Mouse (Mus musculus) heart, embryonic 16.5 days (tissue): ENCODE data around the gene Invs. TPM values are rescaled to one million over a fixed set of nuclear protein-coding genes. Genes with fewer than 3 reads are reported as not detected.

ENCODE experiments used
- ATAC-seq: fragments of 200-750 bp; cut with Nextera tagmentation; replicated peaks from 2 replicates; pipeline ENCODE4 v1.8.0; 2017; ENCODE audit warnings: moderate number of reproducible peaks; ENCODE audit not compliant: insufficient read depth, low FRiP score; ENCODE audit errors: extremely low read depth
- H3K27ac ChIP-seq: fragments of 300-500 bp; sonication (generic); 2 replicates; pipeline ENCODE4 v1.5.1; 2014; ENCODE audit warnings: mild to moderate bottlenecking, low read length, control low read depth, moderate library complexity
- H3K27me3 ChIP-seq: fragments of 300-500 bp; sonication (generic); 2 replicates; pipeline ENCODE4 v1.6.1; 2014; ENCODE audit warnings: low read length, mixed read lengths; ENCODE audit not compliant: control insufficient read depth, insufficient read depth
- H3K36me3 ChIP-seq: fragments of 300-500 bp; sonication (generic); 2 replicates; pipeline ENCODE4 v1.6.1; 2014; ENCODE audit not compliant: control insufficient read depth, insufficient read depth
- H3K4me1 ChIP-seq: fragments of 300-500 bp; sonication (generic); 2 replicates; pipeline ENCODE4 v1.6.1; 2014; ENCODE audit warnings: low read length, mixed read lengths; ENCODE audit not compliant: control insufficient read depth, insufficient read depth
- H3K4me2 ChIP-seq: fragments of 300-500 bp; sonication (generic); 2 replicates; pipeline ENCODE4 v1.6.1; 2014; ENCODE audit warnings: low read depth, mild to moderate bottlenecking, control low read depth, low read length
- H3K4me3 ChIP-seq: fragments of 300-500 bp; sonication (generic); 2 replicates; pipeline ENCODE4 v1.5.1; 2014; ENCODE audit warnings: mild to moderate bottlenecking, control low read depth, low read length
- H3K9ac ChIP-seq: fragments of 300-500 bp; sonication (generic); 2 replicates; pipeline ENCODE4 v1.6.1; 2014; ENCODE audit warnings: low read length, control low read depth
- H3K9me3 ChIP-seq: fragments of 300-500 bp; sonication (generic); replicated peaks from 2 replicates; pipeline ENCODE4 v1.6.1; 2016; ENCODE audit warnings: low read length; ENCODE audit not compliant: control insufficient read depth
- WGBS: fragments of 180-500 bp; shearing (Covaris S2); extraction: QIAGEN DNeasy Blood & Tissue Kit; methylation state at CpG from one replicate; pipeline ENCODE4 v1.1.7; 2014; 5-methylcytosine and 5-hydroxymethylcytosine counted together
- polyA plus RNA-seq: library from polyadenylated mRNA; unstranded; fragments of >200 nt; fragmentation: Nextera tagmentation; extraction: Ambion mirVana; gene quantifications from 2 replicates; pipeline ENCODE4 v1.2.1, GENCODE M21; 2015

Invs gene
- polyA plus RNA-seq, 1 experiment from 2014 or later: 5.0 TPM

GRCm38 (mm10) chr4:48314814-48315213 lies 35.3 kb downstream of the Invs start:
- Histone ChIP-seq H3K9ac (no peak overlapping the region), H3K4me2 (no peak overlapping the region), H3K4me1 (no peaks in the 10 kb centered on the region), H3K27ac (no peak overlapping the region), H3K9me3 (no peaks in the 10 kb centered on the region), H3K4me3 (no peak overlapping the region), H3K27me3 (no peaks in the 10 kb centered on the region), H3K36me3 (0 out of 2 replicates have a peak, but pooled peaks cover 4% of the 10 kb centered on the region)
- 84% methylated on average over 3 of the region's 3 CpGs for WGBS
- no peak for ATAC-seq

GRCm38 (mm10) chr4:48316036-48316435 lies 36.5 kb downstream of the Invs start:
- Histone ChIP-seq H3K4me2 (no peak overlapping the region), H3K9ac (no peak overlapping the region), H3K27me3 (no peaks in the 10 kb centered on the region), H3K36me3 (no peaks in the 10 kb centered on the region), H3K27ac (no peak overlapping the region), H3K4me1 (no peaks in the 10 kb centered on the region), H3K9me3 (no peaks in the 10 kb centered on the region), H3K4me3 (no peak overlapping the region)
- no peak for ATAC-seq
- WGBS: 84% methylated on average over 3 of the region's 3 CpGs

GRCm38 (mm10) chr4:48321276-48321675 lies 41.7 kb downstream of the Invs start:
- Histone ChIP-seq H3K4me1 (no peaks in the 10 kb centered on the region), H3K9ac (no peak overlapping the region), H3K27me3 (no peaks in the 10 kb centered on the region), H3K27ac (no peak overlapping the region), H3K9me3 (no peaks in the 10 kb centered on the region), H3K4me3 (no peak overlapping the region), H3K36me3 (no peaks in the 10 kb centered on the region), H3K4me2 (no peak overlapping the region)
- 74% methylated on average over 1 of the region's 1 CpGs for WGBS
- ATAC-seq: no peak

GRCm38 (mm10) chr4:48322095-48322494 lies 42.5 kb downstream of the Invs start:
- Histone ChIP-seq H3K9me3 (no peaks in the 10 kb centered on the region), H3K27me3 (no peaks in the 10 kb centered on the region), H3K9ac (no peak overlapping the region), H3K36me3 (no peaks in the 10 kb centered on the region), H3K27ac (no peak overlapping the region), H3K4me1 (no peaks in the 10 kb centered on the region), H3K4me3 (no peak overlapping the region), H3K4me2 (no peak overlapping the region)
- WGBS: 39% methylated on average over 1 of the region's 1 CpGs
- ATAC-seq: no peak

- no peak for ATAC-seq
- Histone ChIP-seq H3K27ac (no peak overlapping the region), H3K9me3 (no peaks in the 10 kb centered on the region), H3K36me3 (no peaks in the 10 kb centered on the region), H3K4me2 (no peak overlapping the region), H3K27me3 (no peaks in the 10 kb centered on the region), H3K9ac (no peak overlapping the region), H3K4me3 (no peak overlapping the region), H3K4me1 (no peaks in the 10 kb centered on the region)
Observed at GRCm38 (mm10) chr4:48327192-48327591, 47.6 kb downstream of the Invs start.

- no peaks in the 10 kb centered on the region for H3K4me1 ChIP-seq
- no peak overlapping the region for H3K4me2 ChIP-seq
- no peaks in the 10 kb centered on the region for H3K9me3 ChIP-seq
- no peak overlapping the region for H3K4me3 ChIP-seq
- WGBS: 63% methylated on average over 2 of the region's 2 CpGs
- no peaks in the 10 kb centered on the region for H3K27me3 ChIP-seq
- ATAC-seq: no peak
- no peak overlapping the region for H3K27ac ChIP-seq
- no peaks in the 10 kb centered on the region for H3K36me3 ChIP-seq
- H3K9ac ChIP-seq: no peak overlapping the region
Observed at GRCm38 (mm10) chr4:48328042-48328441, 48.5 kb downstream of the Invs start.

- WGBS: 77% methylated on average over 6 of the region's 6 CpGs
- Histone ChIP-seq H3K9ac (no peak overlapping the region), H3K36me3 (no peaks in the 10 kb centered on the region), H3K4me2 (no peak overlapping the region), H3K9me3 (no peaks in the 10 kb centered on the region), H3K27ac (no peak overlapping the region), H3K4me1 (no peaks in the 10 kb centered on the region), H3K27me3 (no peaks in the 10 kb centered on the region), H3K4me3 (no peak overlapping the region)
- no peak for ATAC-seq
Observed at GRCm38 (mm10) chr4:48332453-48333051, 53.0 kb downstream of the Invs start.

GRCm38 (mm10) chr4:48334927-48335763 lies 55.6 kb downstream of the Invs start:
- ATAC-seq: no peak
- 37% methylated on average over 7 of the region's 7 CpGs for WGBS
- no peak overlapping the region for H3K27ac ChIP-seq
- no peaks in the 10 kb centered on the region for H3K9me3 ChIP-seq
- H3K36me3 ChIP-seq: no peaks in the 10 kb centered on the region
- H3K9ac ChIP-seq: no peak overlapping the region
- H3K4me1 ChIP-seq: no peaks in the 10 kb centered on the region
- H3K4me2 ChIP-seq: no peak overlapping the region
- H3K4me3 ChIP-seq: no peak overlapping the region
- H3K27me3 ChIP-seq: no peaks in the 10 kb centered on the region

GRCm38 (mm10) chr4:48342705-48343104 lies 63.1 kb downstream of the Invs start:
- H3K9me3 ChIP-seq: no peaks in the 10 kb centered on the region
- no peak overlapping the region for H3K4me2 ChIP-seq
- no peaks in the 10 kb centered on the region for H3K4me1 ChIP-seq
- 69% methylated on average over 4 of the region's 4 CpGs for WGBS
- H3K27me3 ChIP-seq: no peaks in the 10 kb centered on the region
- H3K27ac ChIP-seq: no peak overlapping the region
- ATAC-seq: no peak
- H3K4me3 ChIP-seq: no peak overlapping the region
- H3K9ac ChIP-seq: no peak overlapping the region
- H3K36me3 ChIP-seq: no peaks in the 10 kb centered on the region
